Mouse (Mus musculus) urinary bladder, postnatal 14 days (tissue): ENCODE measurements around the gene Klf12.

ENCODE experiments used
- DNase-seq: peaks from one replicate; pipeline ENCODE4 v3.0.0; 2021; ENCODE audit warnings: low spot score

Gene Klf12

DNA sequence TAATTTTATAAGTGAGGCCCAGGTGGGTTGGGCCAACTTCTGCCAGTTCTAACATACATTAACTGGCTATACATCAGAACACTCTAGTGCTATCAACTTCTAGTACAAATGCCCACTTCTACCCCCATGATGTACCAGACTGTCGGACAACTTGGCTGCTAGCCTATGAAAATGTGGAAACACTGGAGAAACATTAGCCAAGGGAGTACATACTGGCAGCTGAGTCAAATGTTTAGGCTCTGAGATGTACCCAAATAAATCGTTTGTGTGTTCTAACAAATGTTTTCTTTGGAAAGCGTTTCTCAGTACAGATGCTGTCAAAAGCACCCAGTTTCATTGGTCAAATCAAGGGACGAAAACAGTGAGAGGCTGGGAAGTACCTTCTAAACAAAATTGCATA lies 152.0 kb downstream of the Klf12 start:
- no peak for DNase-seq

GRCm38 (mm10) chr14:100126126-100126525 lies 158.4 kb downstream of the Klf12 start:
- no peak for DNase-seq

DNA sequence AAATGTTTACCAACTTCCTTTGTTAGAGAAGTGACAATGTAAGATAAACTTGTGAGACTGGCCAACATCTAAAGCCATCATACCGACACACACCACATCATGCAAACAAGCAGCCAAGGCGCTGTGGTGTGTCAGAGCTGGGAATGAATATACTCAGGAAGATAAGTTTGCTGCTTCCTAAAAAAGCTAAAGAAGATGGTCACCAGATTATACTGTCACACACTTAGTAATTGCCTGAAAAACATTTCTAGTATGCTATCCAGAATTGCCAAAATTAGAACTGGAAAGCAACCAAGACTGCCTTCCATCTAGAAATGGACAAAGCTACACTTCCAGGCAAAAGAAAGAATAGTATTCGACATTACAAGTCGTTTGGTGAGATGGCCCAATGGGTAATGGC lies 163.4 kb downstream of the Klf12 start:
- no peak for DNase-seq

GRCm38 (mm10) chr14:100119866-100120265 lies 164.6 kb downstream of the Klf12 start:
- DNase-seq, result no peak

- no peak for DNase-seq
Measured at GRCm38 (mm10) chr14:100113419-100113818, 171.1 kb downstream of the Klf12 start.

- no peak for DNase-seq
Measured at GRCm38 (mm10) chr14:100111735-100112134, 172.7 kb downstream of the Klf12 start.

DNA sequence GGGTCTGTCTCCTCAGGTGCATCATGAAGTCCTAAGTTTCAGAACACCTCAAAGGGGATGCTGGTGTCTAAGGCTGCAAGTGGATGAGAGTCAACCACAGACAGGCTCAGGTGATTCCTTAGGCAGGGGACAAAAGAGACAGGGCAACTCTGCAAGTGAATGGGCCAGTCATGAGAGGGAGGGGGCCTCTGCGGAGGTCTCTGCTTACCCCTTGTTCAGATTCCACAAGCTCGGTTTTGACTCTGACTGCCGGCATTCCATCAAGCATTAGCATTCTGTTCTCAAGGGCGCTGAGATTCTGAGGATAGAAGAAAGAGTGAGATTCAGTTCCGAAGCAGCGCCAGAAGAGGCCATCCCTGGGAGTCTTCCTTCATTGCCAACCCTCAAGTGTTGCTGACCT lies 174.9 kb downstream of the Klf12 start:
- no peak for DNase-seq

GRCm38 (mm10) chr14:100105570-100105969 lies 178.9 kb downstream of the Klf12 start:
- no peak for DNase-seq

- no peak for DNase-seq
Measured at GRCm38 (mm10) chr14:100104818-100105217, 179.7 kb downstream of the Klf12 start.

- DNase-seq, result no peak
Measured at GRCm38 (mm10) chr14:100103818-100104217, 180.7 kb downstream of the Klf12 start.

GRCm38 (mm10) chr14:100097208-100098189 lies 187.0 kb downstream of the Klf12 start:
- DNase-seq, result no peak

DNA sequence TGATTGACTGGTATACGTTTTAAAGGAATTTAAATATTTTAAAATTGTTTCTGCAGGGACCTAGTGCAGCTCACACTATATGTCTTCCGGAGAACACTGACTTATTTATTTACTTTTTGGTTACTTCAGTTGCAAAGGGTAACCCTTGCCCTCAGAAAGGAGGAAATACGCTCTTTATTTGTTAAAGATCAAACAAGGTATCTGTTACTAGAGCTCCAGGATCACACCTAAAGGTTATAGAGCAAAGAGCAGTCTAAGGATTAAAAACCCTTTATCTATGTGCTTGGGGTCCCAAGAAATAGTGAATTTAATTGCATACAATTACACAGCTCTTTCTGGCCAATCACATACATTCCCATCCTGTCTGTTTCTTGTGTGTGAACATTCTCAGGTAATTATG lies 188.7 kb downstream of the Klf12 start:
- no peak for DNase-seq

DNA sequence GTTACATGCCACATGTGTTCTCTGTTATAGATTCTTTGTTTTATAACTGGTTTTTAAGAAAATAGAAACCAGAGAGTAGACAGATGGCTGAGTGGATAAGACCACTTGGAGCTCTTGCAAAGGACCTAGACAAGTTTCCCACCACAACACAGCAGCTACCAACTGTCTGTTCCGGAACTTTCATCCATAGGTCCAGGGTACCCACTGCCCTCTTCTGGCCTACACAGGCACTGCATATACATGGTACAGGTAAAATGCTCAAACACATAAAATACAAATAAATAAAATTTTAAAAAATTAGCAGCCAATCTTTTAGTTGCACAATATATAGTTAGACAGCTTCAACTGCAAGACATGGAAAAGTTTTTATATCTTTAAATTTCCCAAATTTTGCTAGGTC lies 194.0 kb downstream of the Klf12 start:
- DNase-seq, result no peak

DNA sequence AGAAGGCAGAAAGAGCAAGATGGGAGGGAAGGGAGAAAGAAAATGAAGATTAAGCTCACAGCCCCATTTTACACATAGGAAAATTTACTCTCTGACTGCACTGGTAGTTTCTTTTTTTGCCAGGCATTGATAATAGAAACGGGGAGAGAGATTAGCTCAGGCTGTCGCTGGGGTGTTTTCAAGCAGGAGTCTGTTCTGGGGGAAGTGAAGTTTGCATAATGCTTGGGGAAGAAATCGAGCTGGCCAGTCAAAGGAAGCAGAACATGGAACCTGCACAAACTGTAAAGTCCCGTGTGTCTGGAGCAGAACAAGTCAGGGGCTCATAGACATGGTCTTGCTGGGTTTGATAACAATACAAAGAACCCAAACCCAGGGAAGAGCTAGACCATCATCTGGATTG lies 204.9 kb downstream of the Klf12 start:
- DNase-seq, result no peak

DNA sequence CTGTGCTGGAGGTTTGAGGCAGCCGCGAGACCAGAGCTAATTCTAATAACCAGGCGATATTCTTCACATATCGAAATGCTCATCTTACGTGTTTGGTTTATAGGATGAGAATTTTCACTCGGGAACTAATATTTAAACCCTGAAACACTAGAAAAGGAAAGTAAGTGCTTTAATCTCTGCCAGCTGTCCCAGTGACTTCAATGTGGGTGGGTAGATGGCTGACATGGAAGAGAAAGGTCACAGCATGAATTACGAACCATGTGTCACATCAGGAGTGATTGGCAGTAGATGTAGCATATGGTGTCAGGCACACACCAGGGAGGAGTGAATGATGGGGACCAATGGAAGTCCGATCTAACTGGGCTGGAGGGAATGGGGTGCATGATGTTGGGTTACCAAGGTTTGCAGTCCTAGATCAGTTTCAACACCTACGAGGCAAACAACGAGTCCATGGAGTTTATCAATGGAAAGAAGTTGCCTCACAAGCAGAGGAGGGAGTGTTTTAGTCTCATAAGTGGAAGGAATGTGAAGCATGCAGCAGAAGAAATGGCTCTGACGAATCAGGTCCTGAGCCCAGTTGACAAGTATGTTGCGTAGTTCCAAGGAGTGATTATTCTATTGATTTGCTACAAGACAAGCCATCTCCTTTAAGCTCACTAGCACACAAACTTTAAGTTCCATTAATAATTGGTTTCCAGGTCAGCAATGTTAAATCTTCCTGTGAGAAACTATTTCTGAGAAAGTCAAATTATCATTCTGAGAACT lies 211.9 kb downstream of the Klf12 start:
- DNase-seq, result no peak

DNA sequence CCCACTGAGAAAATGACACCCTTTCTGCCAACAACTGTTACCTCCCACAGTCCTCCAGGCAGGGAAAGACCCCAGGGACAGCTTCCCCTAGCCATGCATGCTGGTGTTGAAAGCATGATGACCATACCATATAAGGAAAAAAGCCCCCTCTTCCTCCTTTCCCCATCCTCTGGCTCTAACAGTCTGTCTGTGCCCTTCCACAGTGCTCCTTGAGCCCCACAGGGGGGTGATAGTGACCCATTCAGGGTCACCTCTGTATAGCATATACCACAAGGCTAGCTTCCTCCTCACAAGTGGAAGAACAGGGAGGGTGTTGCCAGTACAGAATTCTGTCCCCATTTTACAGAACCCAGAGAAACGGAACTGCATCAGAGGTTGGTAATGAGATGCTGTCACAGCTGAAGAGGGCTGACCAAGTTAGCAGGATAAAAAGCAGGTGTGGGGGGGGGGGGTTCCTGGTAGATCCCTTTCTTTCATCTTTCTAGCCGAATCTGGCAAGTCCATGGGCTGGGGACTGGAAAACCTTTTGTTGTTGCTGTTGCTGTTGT lies 214.9 kb downstream of the Klf12 start:
- DNase-seq, result no peak

DNA sequence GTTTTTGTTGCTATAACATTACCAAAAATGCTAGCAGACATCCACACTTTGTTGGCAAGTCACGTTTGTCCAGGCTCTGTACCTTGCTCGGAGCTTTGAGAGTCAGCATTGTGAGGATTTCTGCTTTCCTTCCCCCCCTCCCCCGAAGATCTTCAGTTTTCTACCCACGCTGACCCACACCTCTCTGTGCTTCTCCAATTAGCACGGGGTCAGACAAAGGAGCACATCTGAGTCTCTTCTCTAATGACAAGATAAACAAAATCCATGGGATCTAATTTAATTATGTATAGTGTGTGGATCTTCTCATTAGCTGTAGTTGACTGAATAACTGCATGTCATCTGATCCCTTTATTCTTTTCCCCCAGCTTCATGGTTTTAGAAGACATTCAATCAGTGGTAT lies 215.8 kb downstream of the Klf12 start:
- DNase-seq, result no peak

GRCm38 (mm10) chr14:100062516-100062915 lies 222.0 kb downstream of the Klf12 start:
- DNase-seq, result no peak

GRCm38 (mm10) chr14:100054150-100054549 lies 230.3 kb downstream of the Klf12 start:
- DNase-seq, result no peak

DNA sequence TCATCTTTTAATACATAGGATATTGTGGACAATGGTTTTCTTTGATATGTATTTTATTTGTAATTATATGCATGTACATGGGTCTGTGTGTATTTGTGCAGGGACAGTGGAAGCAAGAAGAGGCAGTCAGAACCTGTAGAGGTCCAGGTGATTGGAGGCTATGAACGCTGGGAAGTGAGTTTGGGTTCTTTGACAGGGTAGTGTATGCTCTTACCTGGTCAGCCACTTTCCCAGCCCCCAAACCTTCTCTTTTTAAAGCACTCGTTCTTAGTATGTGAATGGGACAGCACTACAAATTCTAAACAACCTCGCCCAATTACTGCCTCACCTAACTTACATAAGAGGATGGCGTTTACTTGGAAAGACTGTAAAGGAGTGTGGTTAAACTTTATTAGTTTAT lies 231.0 kb downstream of the Klf12 start:
- no peak for DNase-seq

- no peak for DNase-seq
Measured at GRCm38 (mm10) chr14:100052876-100053275, 231.6 kb downstream of the Klf12 start.

- no peak for DNase-seq
Measured at GRCm38 (mm10) chr14:100045431-100045830, 239.0 kb downstream of the Klf12 start.

GRCm38 (mm10) chr14:100041823-100042222 lies 242.7 kb downstream of the Klf12 start:
- DNase-seq, result no peak
